Mouse (Mus musculus): ENCODE results near the gene Gphn. TPM values are rescaled to one million over a fixed set of nuclear protein-coding genes. Genes with fewer than 3 reads are reported as not detected.

Gene Gphn
- total and polyA plus RNA-seq, 3 experiments: 23.1 to 30.5 TPM; not detected in 1

DNA sequence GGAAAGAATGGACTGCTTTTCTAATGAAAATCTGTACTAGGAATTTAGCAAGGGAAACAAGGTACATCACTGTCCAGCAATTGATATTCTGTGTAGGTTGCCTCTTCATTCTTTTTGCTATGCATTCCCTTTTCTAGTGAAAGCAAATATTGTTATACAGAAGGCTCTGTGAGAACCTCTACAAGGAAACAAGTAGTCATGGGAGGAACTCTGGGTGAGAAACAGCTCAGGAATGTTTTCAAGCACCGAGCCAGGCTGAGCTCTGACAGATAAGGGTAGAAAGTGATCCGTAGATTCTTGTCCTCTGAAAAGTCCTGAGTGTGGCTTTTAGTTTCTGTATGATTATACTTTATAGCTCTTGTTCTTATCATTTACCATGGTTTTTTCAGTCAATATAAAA lies 413.9 kb downstream of the Gphn start:
- Histone ChIP-seq H3K9ac (ENCODE audit: control insufficient read depth, low read depth, low read length, poor library complexity, severe bottlenecking) (no peak overlapping the region), H3K36me3 (ENCODE audit: control insufficient read depth in 1 of 2, insufficient read depth in 2 of 2, low read length in 2 of 2) (peaks cover 0 to 18% of the 10 kb centered on the region in 2 experiments; a peak in 3 of 4 replicates), H3K4me3 (ENCODE audit: control insufficient read depth in 1 of 2, insufficient read depth in 1 of 2, low read depth in 2 of 2, low read length in 2 of 2) (no peak overlapping the region), H3K27ac (ENCODE audit: control insufficient read depth, low read depth, low read length) (no peak overlapping the region), H3K9me3 (replicated peaks; ENCODE audit: insufficient read depth, low read length) (no peaks in the 10 kb centered on the region), H3K4me1 (ENCODE audit: control insufficient read depth in 1 of 2, insufficient read depth in 2 of 2, low read length in 2 of 2) (peaks cover 5 to 6% of the 10 kb centered on the region in 2 experiments), H3K79me2 (ENCODE audit: control insufficient read depth, insufficient read depth, low read length, poor library complexity) (no peaks in the 10 kb centered on the region), H3K27me3 (ENCODE audit: control insufficient read depth in 1 of 2, insufficient read depth in 2 of 2, low read length in 2 of 2) (no peaks in the 10 kb centered on the region)
- TF ChIP-seq CHD2 (IDR thresholded peaks at IDR 0.05; ENCODE audit: low read length) (no peak), GATA1 (IDR thresholded peaks at IDR 0.05; ENCODE audit: low read depth, low read length) (0 out of 2 replicates have a peak, but pooled peaks have one; percentile 6)
- no peak for DNase-seq (ENCODE audit: low read depth, low spot score)

- Histone ChIP-seq H3K4me1 (ENCODE audit: control insufficient read depth in 1 of 2, insufficient read depth in 2 of 2, low read length in 2 of 2) (peaks cover 5 to 10% of the 10 kb centered on the region in 2 experiments), H3K27ac (ENCODE audit: control insufficient read depth, low read depth, low read length) (peak overlapping the region; percentile 16; the same call in 1 of the 2 replicates), H3K27me3 (ENCODE audit: control insufficient read depth in 1 of 2, insufficient read depth in 2 of 2, low read length in 2 of 2) (no peaks in the 10 kb centered on the region), H3K9me3 (replicated peaks; ENCODE audit: insufficient read depth, low read length) (no peaks in the 10 kb centered on the region), H3K79me2 (ENCODE audit: control insufficient read depth, insufficient read depth, low read length, poor library complexity) (no peaks in the 10 kb centered on the region), H3K9ac (ENCODE audit: control insufficient read depth, low read depth, low read length, poor library complexity, severe bottlenecking) (no peak overlapping the region), H3K4me3 (ENCODE audit: control insufficient read depth in 1 of 2, insufficient read depth in 1 of 2, low read depth in 2 of 2, low read length in 2 of 2) (no peak overlapping the region), H3K36me3 (ENCODE audit: control insufficient read depth in 1 of 2, insufficient read depth in 2 of 2, low read length in 2 of 2) (peaks cover 0 to 13% of the 10 kb centered on the region in 2 experiments; a peak in 3 of 4 replicates)
- DNase-seq (ENCODE audit: low read depth, low spot score): peak; percentile 61
- TF ChIP-seq JUND (IDR thresholded peaks at IDR 0.05; ENCODE audit: low read depth, low read length) (no peak), EP300 (IDR thresholded peaks at IDR 0.05; ENCODE audit: low read depth in 1 of 2, low read length in 2 of 2) (peak in 1 of 2 experiments; percentile 71; a peak in 2 of 4 replicates), ELF1 (IDR thresholded peaks at IDR 0.05; ENCODE audit: low read depth, low read length) (no peak), BHLHE40 (IDR thresholded peaks at IDR 0.05; ENCODE audit: borderline replicate concordance, low read depth, low read length) (no peak), MYB (IDR thresholded peaks at IDR 0.05; ENCODE audit: low read depth, low read length) (no peak)
Observed at GRCm38 (mm10) chr12:78641220-78641619, 415.0 kb downstream of the Gphn start.

GRCm38 (mm10) chr12:78643691-78644090 lies 417.5 kb downstream of the Gphn start:
- TF ChIP-seq SIN3A (IDR thresholded peaks at IDR 0.05; ENCODE audit: low read length): no peak
- TF ChIP-seq POLR2AphosphoS5 (IDR thresholded peaks at IDR 0.05; ENCODE audit: borderline replicate concordance, low read depth, low read length): no peak
- no peak for TF ChIP-seq NELFE (IDR thresholded peaks at IDR 0.05; ENCODE audit: low read depth, low read length)
- no peak for TF ChIP-seq USF2 (IDR thresholded peaks at IDR 0.05; ENCODE audit: borderline replicate concordance in 1 of 2, insufficient read depth in 1 of 2, low read depth in 1 of 2, low read length in 2 of 2)
- H3K79me2 ChIP-seq (ENCODE audit: control insufficient read depth, insufficient read depth, low read length, poor library complexity): no peaks in the 10 kb centered on the region

More at GRCm38 (mm10) chr12:78643691-78644090, 417.5 kb downstream of the Gphn start:
- Histone ChIP-seq H3K9ac (ENCODE audit: control insufficient read depth, low read depth, low read length, poor library complexity, severe bottlenecking) (no peak overlapping the region), H3K36me3 (ENCODE audit: control insufficient read depth in 1 of 2, insufficient read depth in 2 of 2, low read length in 2 of 2) (peaks cover 0 to 13% of the 10 kb centered on the region in 2 experiments; a peak in 2 of 4 replicates), H3K4me3 (ENCODE audit: control insufficient read depth in 1 of 2, insufficient read depth in 1 of 2, low read depth in 2 of 2, low read length in 2 of 2) (no peak overlapping the region), H3K9me3 (replicated peaks; ENCODE audit: insufficient read depth, low read length) (no peaks in the 10 kb centered on the region), H3K27ac (ENCODE audit: control insufficient read depth, low read depth, low read length) (no peak overlapping the region), H3K27me3 (ENCODE audit: control insufficient read depth in 1 of 2, insufficient read depth in 2 of 2, low read length in 2 of 2) (no peaks in the 10 kb centered on the region), H3K4me1 (ENCODE audit: control insufficient read depth in 1 of 2, insufficient read depth in 2 of 2, low read length in 2 of 2) (peaks cover 5 to 10% of the 10 kb centered on the region in 2 experiments)
- DNase-seq (ENCODE audit: low read depth, low spot score): no peak

Measured in MEL (cell line).